Mouse (Mus musculus): Measurements from ENCODE around the gene Phldb2.

- TF ChIP-seq CTCF (IDR thresholded peaks at IDR 0.05; ENCODE audit: low read depth) = no peak
- TF ChIP-seq EP300 (IDR thresholded peaks at IDR 0.05; ENCODE audit: low read depth) = no peak
Observed at GRCm38 (mm10) chr16:45963837-45964236, 10.4 kb upstream of the Phldb2 start.

Data from liver, postnatal 0 days (tissue).